Comparison of ENCODE assay signal across 27 mouse cellular contexts in the genomic region with DNA sequence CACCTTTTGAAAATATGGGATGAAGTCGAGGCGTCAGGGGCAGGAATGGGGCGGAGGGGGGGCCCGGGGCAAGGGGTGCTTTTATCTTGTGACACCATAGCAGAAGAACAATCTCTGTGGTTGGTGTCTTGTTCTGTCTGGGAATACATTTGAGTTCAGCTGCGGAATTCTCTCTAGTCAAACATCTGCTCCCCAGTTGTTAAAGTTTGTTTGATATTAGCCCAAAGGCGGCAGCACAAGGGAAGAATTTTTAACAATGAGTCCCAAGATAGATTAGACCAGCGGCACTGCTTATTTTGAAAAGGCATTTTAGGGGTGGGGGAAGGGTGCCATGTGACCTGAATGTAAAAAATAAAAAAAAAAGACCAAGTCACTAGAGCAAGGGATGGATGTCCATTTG. TPM values are rescaled to one million over a fixed set of nuclear protein-coding genes. Genes with fewer than 3 reads are reported as not detected.
DNase-seq lines count a peak whose midpoint lies in the region; ATAC-seq and TF ChIP-seq lines count a peak whose summit lies in the region.
"Had no signal": no experiment of that assay in that cellular context is flagged by ENCODE, and none has a peak within 500 bp of the region (broad histone marks: within the 10 kb centered on the region; RNA-seq: fewer than 3 reads in every experiment).

No protein-coding gene starts in this region.

- no peak overlapping the region for H3K27ac ChIP-seq in embryonic facial prominence, embryonic 14.5 days (replicated peaks; ENCODE audit: low read depth, low read length)
- H3K27ac ChIP-seq in embryonic facial prominence, embryonic 10.5 days (replicated peaks), result no peak overlapping the region
- no peak overlapping the region for H3K27ac ChIP-seq in limb, embryonic 14.5 days (replicated peaks; ENCODE audit: low read depth, low read length)
- H3K27ac ChIP-seq in limb, embryonic 10.5 days, result no peak overlapping the region
- no peak overlapping the region for H3K27ac ChIP-seq in ES-E14 (ENCODE audit: insufficient read depth, low read depth, low read length, poor library complexity, severe bottlenecking)
- H3K27ac ChIP-seq: embryonic facial prominence, embryonic 12.5 days; embryonic facial prominence, embryonic 15.5 days; forebrain, embryonic 10.5 days; forebrain, embryonic 12.5 days had no signal

- 31% methylated on average over 7 of the region's 7 CpGs for WGBS in embryonic facial prominence, embryonic 14.5 days
- 55% methylated on average over 7 of the region's 7 CpGs for WGBS in embryonic facial prominence, embryonic 10.5 days
- 37% methylated on average over 7 of the region's 7 CpGs for WGBS in limb, embryonic 14.5 days
- 78% methylated on average over 7 of the region's 7 CpGs for WGBS in limb, embryonic 10.5 days

- H3K36me3 ChIP-seq in embryonic facial prominence, embryonic 14.5 days (ENCODE audit: control insufficient read depth, insufficient read depth, low read length), result 0 out of 2 replicates have a peak, but pooled peaks cover 2% of the 10 kb centered on the region
- H3K36me3 ChIP-seq in embryonic facial prominence, embryonic 10.5 days (replicated peaks), result no peaks in the 10 kb centered on the region
- no peaks in the 10 kb centered on the region for H3K36me3 ChIP-seq in limb, embryonic 14.5 days (ENCODE audit: control insufficient read depth, insufficient read depth, low read length)
- H3K36me3 ChIP-seq in limb, embryonic 10.5 days, result no peaks in the 10 kb centered on the region
- H3K36me3 ChIP-seq in ES-E14 (ENCODE audit: control insufficient read depth, insufficient read depth, low read length, poor library complexity, severe bottlenecking), result no peaks in the 10 kb centered on the region
- H3K36me3 ChIP-seq: embryonic facial prominence, embryonic 12.5 days; embryonic facial prominence, embryonic 15.5 days; forebrain, embryonic 10.5 days; forebrain, embryonic 12.5 days had no signal

- no peaks in the 10 kb centered on the region for H3K27me3 ChIP-seq in embryonic facial prominence, embryonic 14.5 days (replicated peaks; ENCODE audit: control insufficient read depth, insufficient read depth, low read length)
- no peaks in the 10 kb centered on the region for H3K27me3 ChIP-seq in embryonic facial prominence, embryonic 10.5 days (replicated peaks; ENCODE audit: low read depth, poor library complexity, severe bottlenecking)
- no peaks in the 10 kb centered on the region for H3K27me3 ChIP-seq in limb, embryonic 14.5 days (ENCODE audit: control insufficient read depth, insufficient read depth, low read length)
- H3K27me3 ChIP-seq in limb, embryonic 10.5 days (ENCODE audit: low read depth, poor library complexity, severe bottlenecking), result no peaks in the 10 kb centered on the region
- H3K27me3 ChIP-seq: embryonic facial prominence, embryonic 12.5 days; embryonic facial prominence, embryonic 15.5 days; forebrain, embryonic 12.5 days had no signal

- H3K4me3 ChIP-seq in embryonic facial prominence, embryonic 14.5 days (ENCODE audit: low read depth, low read length), result no peak overlapping the region
- no peak overlapping the region for H3K4me3 ChIP-seq in embryonic facial prominence, embryonic 10.5 days
- no peak overlapping the region for H3K4me3 ChIP-seq in limb, embryonic 14.5 days (replicated peaks; ENCODE audit: low read length)
- no peak overlapping the region for H3K4me3 ChIP-seq in limb, embryonic 10.5 days
- H3K4me3 ChIP-seq in ES-E14 (ENCODE audit: insufficient read depth in 1 of 2, low read depth in 1 of 2, low read length in 2 of 2, poor library complexity in 1 of 2, severe bottlenecking in 1 of 2), result no peak overlapping the region
- H3K4me3 ChIP-seq: embryonic facial prominence, embryonic 12.5 days; embryonic facial prominence, embryonic 15.5 days; erythroblast, embryonic 14.5 days; forebrain, embryonic 10.5 days; forebrain, embryonic 12.5 days had no signal

- H3K4me2 ChIP-seq in embryonic facial prominence, embryonic 14.5 days (ENCODE audit: low read depth, low read length), result no peak overlapping the region
- H3K4me2 ChIP-seq in limb, embryonic 14.5 days (replicated peaks; ENCODE audit: low read depth, low read length, severe bottlenecking), result no peak overlapping the region
- H3K4me2 ChIP-seq: embryonic facial prominence, embryonic 12.5 days; embryonic facial prominence, embryonic 15.5 days; forebrain, embryonic 12.5 days had no signal

- no peak for ATAC-seq in embryonic facial prominence, embryonic 14.5 days (ENCODE audit: low read depth)
- ATAC-seq in limb, embryonic 14.5 days (ENCODE audit: low FRiP score, low read depth), result no peak
- ATAC-seq: CD4-positive, CD25-positive, alpha-beta regulatory T cell, adult 4 months; forebrain, embryonic 14.5 days; forebrain, embryonic 16.5 days had no signal

- peaks cover 31% of the 10 kb centered on the region for H3K4me1 ChIP-seq in embryonic facial prominence, embryonic 14.5 days (ENCODE audit: control insufficient read depth, insufficient read depth, low read length)
- H3K4me1 ChIP-seq in embryonic facial prominence, embryonic 10.5 days, result peaks cover 26% of the 10 kb centered on the region
- H3K4me1 ChIP-seq in limb, embryonic 14.5 days (ENCODE audit: control insufficient read depth, insufficient read depth, low read length), result peaks cover 31% of the 10 kb centered on the region
- peaks cover 20% of the 10 kb centered on the region for H3K4me1 ChIP-seq in limb, embryonic 10.5 days
- H3K4me1 ChIP-seq in ES-E14 (ENCODE audit: control insufficient read depth in 2 of 2, insufficient read depth in 2 of 2, low read length in 2 of 2, poor library complexity in 1 of 2), result peaks cover 0 to 2% of the 10 kb centered on the region in 2 experiments; a peak in 1 of 4 replicates

- no peak for TF ChIP-seq POLR2A in limb, embryonic 14.5 days (IDR thresholded peaks at IDR 0.05; ENCODE audit: borderline replicate concordance, extremely low read depth, insufficient read depth, insufficient read length)

- H3K9ac ChIP-seq in embryonic facial prominence, embryonic 14.5 days (ENCODE audit: low read depth, low read length), result no peak overlapping the region
- H3K9ac ChIP-seq in limb, embryonic 14.5 days (ENCODE audit: low read depth, low read length, severe bottlenecking), result no peak overlapping the region
- H3K9ac ChIP-seq in ES-E14 (ENCODE audit: insufficient read depth, low read depth, low read length, poor library complexity, severe bottlenecking), result no peak overlapping the region
- H3K9ac ChIP-seq: embryonic facial prominence, embryonic 12.5 days; embryonic facial prominence, embryonic 15.5 days; forebrain, embryonic 12.5 days had no signal

- H3K9me3 ChIP-seq in embryonic facial prominence, embryonic 14.5 days (ENCODE audit: control insufficient read depth, low read length), result no peaks in the 10 kb centered on the region; the same call in 1 of the 2 replicates
- H3K9me3 ChIP-seq in embryonic facial prominence, embryonic 10.5 days, result no peaks in the 10 kb centered on the region
- H3K9me3 ChIP-seq in limb, embryonic 14.5 days (ENCODE audit: control insufficient read depth, low read length), result no peaks in the 10 kb centered on the region
- H3K9me3 ChIP-seq in limb, embryonic 10.5 days (replicated peaks), result no peaks in the 10 kb centered on the region
- H3K9me3 ChIP-seq in ES-E14 (ENCODE audit: control insufficient read depth, insufficient read depth, low read depth, low read length), result no peaks in the 10 kb centered on the region
- H3K9me3 ChIP-seq: embryonic facial prominence, embryonic 12.5 days; embryonic facial prominence, embryonic 15.5 days; forebrain, embryonic 10.5 days; forebrain, embryonic 12.5 days had no signal

- in situ Hi-C loops in ES-E14 (cut with MboI; ENCODE audit: low sequenced_read_pairs in 2 of 2, unreplicated experiment in 2 of 2), result no loop called here

- DNase-seq in embryo, embryonic 10.5 days (ENCODE audit: low spot score), result peak; percentile 24
- no peak for DNase-seq in embryo, embryonic 9.5 days (ENCODE audit: extremely low spot score)
- peak; percentile 56 for DNase-seq in embryonic facial prominence, embryonic 14.5 days (ENCODE audit: low spot score)
- no peak for DNase-seq in embryonic facial prominence, embryonic 10.5 days (ENCODE audit: low spot score)
- peak; percentile 68 for DNase-seq in limb, embryonic 14.5 days (ENCODE audit: low spot score)
- no peak for DNase-seq in limb, embryonic 10.5 days (ENCODE audit: low spot score)
- DNase-seq in ES-E14 (ENCODE audit: low read depth, low spot score), result no peak
- DNase-seq: adrenal gland, adult 2 months; adrenal gland, postnatal 10 days; adrenal gland, postnatal 25 days; B cell, adult 2 months; cerebellum, adult 11 months; cerebellum, adult 18-20 months; cerebellum, adult 8-10 months; cerebellum, adult 9-11 months; cerebellum, postnatal 14 days; cerebellum, postnatal 36 days had no signal

TF ChIP-seq in ES-E14, 5 proteins besides CTCF, POLR2A, EP300 and RAD21:
- TF ChIP-seq ZC3H11A (IDR thresholded peaks at IDR 0.05; ENCODE audit: borderline replicate concordance, low read depth, low read length) (no peak), ZNF384 (IDR thresholded peaks at IDR 0.05; ENCODE audit: low read depth, low read length) (peak; percentile 44; the same call in 1 of the 2 replicates)

RNA-seq across cellular contexts. Expression of a gene that starts 30.0 kb away (rescaled TPM):
- polyA plus RNA-seq in embryonic facial prominence, embryonic 14.5 days (2014; fragmentation: Nextera tagmentation; extraction: Ambion mirVana), result 17.3 and 17.6 TPM in 2 replicates
- 9.6 and 12.0 TPM in 2 replicates for polyA plus RNA-seq in embryonic facial prominence, embryonic 10.5 days (2016; fragmentation: Nextera tagmentation; extraction: Ambion mirVana)
- polyA plus RNA-seq in limb, embryonic 14.5 days (2012; rRNA removed), result 15.0 and 15.3 TPM in 2 replicates
- 18.1 and 20.3 TPM in 2 replicates for polyA plus RNA-seq in limb, embryonic 14.5 days (2014; fragmentation: Nextera tagmentation; extraction: Ambion mirVana)
- polyA plus RNA-seq in limb, embryonic 10.5 days (2016; fragmentation: Nextera tagmentation; extraction: Ambion mirVana), result 6.3 and 6.7 TPM in 2 replicates
- 0.48 and 1.0 TPM in 2 replicates for total RNA-seq in ES-E14 (2012; rRNA removed)

RNA-seq across cellular contexts. Expression of a gene that starts 59.0 kb away (rescaled TPM):
- 30.2 and 31.9 TPM in 2 replicates for polyA plus RNA-seq in embryonic facial prominence, embryonic 14.5 days (2014; fragmentation: Nextera tagmentation; extraction: Ambion mirVana)
- polyA plus RNA-seq in embryonic facial prominence, embryonic 10.5 days (2016; fragmentation: Nextera tagmentation; extraction: Ambion mirVana), result 26.2 and 27.8 TPM in 2 replicates
- polyA plus RNA-seq in limb, embryonic 14.5 days (2012; rRNA removed), result 17.7 and 18.7 TPM in 2 replicates
- polyA plus RNA-seq in limb, embryonic 14.5 days (2014; fragmentation: Nextera tagmentation; extraction: Ambion mirVana), result 30.9 and 34.3 TPM in 2 replicates
- polyA plus RNA-seq in limb, embryonic 10.5 days (2016; fragmentation: Nextera tagmentation; extraction: Ambion mirVana), result 19.2 and 23.0 TPM in 2 replicates
- 6.0 and 6.7 TPM in 2 replicates for total RNA-seq in ES-E14 (2012; rRNA removed)
- total RNA-seq: CH12.LX, MEL had no signal
- polyA plus RNA-seq: erythroblast, embryonic 14.5 days had no signal

Comparison
In these comparisons a context has a peak if more than half of its experiments do, and no peak if none do; other contexts are left out.
1. DNase-seq: peak in embryo, embryonic 10.5 days (single experiment), embryonic facial prominence, embryonic 14.5 days (single experiment) and limb, embryonic 14.5 days (single experiment); none in embryo, embryonic 9.5 days (single experiment), embryonic facial prominence, embryonic 10.5 days (single experiment), limb, embryonic 10.5 days (single experiment) and ES-E14 (single experiment).